19 mouse cellular contexts compared by ENCODE assay signal in the genomic region with DNA sequence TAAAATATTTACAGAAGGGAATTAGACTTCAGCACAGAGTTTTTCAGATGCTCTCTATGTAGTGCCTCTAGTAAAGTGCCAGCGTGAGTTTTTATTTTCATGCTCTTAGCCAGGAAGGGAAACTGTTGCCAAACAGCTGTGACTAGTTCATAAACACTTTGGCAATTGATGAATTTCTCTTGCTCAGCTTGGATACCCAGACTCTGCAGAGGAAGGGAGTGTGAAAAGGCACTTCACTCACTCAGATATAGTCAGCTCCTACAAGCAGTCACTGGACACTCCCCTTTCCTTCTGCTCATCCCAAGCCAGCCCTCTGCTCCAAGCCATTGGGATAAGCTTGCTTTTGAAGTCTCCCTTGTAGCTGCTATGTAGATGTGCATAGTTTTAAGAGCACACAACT.
"Had no signal": no experiment of that assay in that cellular context is flagged by ENCODE, and none has a peak within 500 bp of the region (broad histone marks: within the 10 kb centered on the region; RNA-seq: fewer than 3 reads in every experiment).

No protein-coding gene starts in this region.

- H3K9ac ChIP-seq: limb, embryonic 12.5 days; liver, embryonic 13.5 days; liver, postnatal 0 days; neural tube, embryonic 15.5 days had no signal

- H3K27me3 ChIP-seq: liver, embryonic 13.5 days had no signal

- ATAC-seq: liver, postnatal 0 days had no signal

- H3K36me3 ChIP-seq: limb, embryonic 12.5 days; liver, embryonic 13.5 days; midbrain, embryonic 10.5 days; neural tube, embryonic 15.5 days had no signal

- H3K9me3 ChIP-seq: limb, embryonic 12.5 days; liver, embryonic 13.5 days; midbrain, embryonic 10.5 days; neural tube, embryonic 15.5 days had no signal

- H3K27ac ChIP-seq: kidney, postnatal 0 days; limb, embryonic 12.5 days; liver, embryonic 13.5 days; midbrain, embryonic 10.5 days; neural tube, embryonic 15.5 days; stomach, postnatal 0 days had no signal

- H3K4me3 ChIP-seq: limb, embryonic 12.5 days; liver, embryonic 13.5 days; midbrain, embryonic 10.5 days; myocyte; neural tube, embryonic 15.5 days had no signal

- H3K4me2 ChIP-seq: limb, embryonic 12.5 days; liver, embryonic 13.5 days; neural tube, embryonic 15.5 days had no signal

- DNase-seq: kidney, adult 11 months; kidney, adult 9 months; kidney, postnatal 36 days; layer of hippocampus, adult 9-11 months; layer of hippocampus, postnatal 36 days; liver; liver, embryonic 13.5 days; liver, postnatal 0 days; midbrain, embryonic 14.5 days; right cerebral cortex, adult 18-20 months; right cerebral cortex, postnatal 25 days; thymus, adult 18-20 months; thymus, postnatal 14 days had no signal

- H3K4me1 ChIP-seq: liver, embryonic 13.5 days had no signal
